Mouse (Mus musculus): ENCODE data around the gene Sipa1.
"Not testable (repeated sequence)": the region's sequence is repeated elsewhere in the genome, so short reads cannot be mapped to it uniquely, and the experiment has no call there.

Gene Sipa1

GRCm38 (mm10) chr19:5662981-5663913 lies at the start of gene Sipa1:
TSS of gene Sipa1 (minus strand) at chr19:5663707.
- DNase-seq (ENCODE audit: low spot score) = peak; percentile 36

DNA sequence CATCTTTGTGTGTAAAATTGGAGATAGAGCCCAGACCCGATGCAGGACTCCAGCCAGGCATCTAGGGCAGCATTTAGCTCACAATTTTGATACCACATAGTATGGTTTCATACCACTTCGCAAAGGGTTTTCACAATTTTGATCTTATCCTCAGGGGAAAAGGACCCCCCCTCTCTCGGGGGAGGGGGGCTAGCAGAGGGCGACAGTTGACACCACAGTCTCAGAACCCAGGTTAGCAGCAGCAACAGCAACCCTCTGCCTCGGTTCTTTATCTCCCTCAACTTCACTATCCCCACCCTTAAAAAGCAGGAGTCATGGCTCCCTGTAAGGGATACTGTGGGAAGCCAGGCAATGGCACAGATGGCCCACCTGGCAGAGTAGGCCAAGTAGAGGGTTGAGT lies 49.7 kb upstream of the Sipa1 start:
- no peak for DNase-seq (ENCODE audit: low spot score)

GRCm38 (mm10) chr19:5711907-5712460 lies 48.5 kb upstream of the Sipa1 start:
- no peak for DNase-seq (ENCODE audit: low spot score)

GRCm38 (mm10) chr19:5711218-5711617 lies 47.7 kb upstream of the Sipa1 start:
- no peak for DNase-seq (ENCODE audit: low spot score)

DNA sequence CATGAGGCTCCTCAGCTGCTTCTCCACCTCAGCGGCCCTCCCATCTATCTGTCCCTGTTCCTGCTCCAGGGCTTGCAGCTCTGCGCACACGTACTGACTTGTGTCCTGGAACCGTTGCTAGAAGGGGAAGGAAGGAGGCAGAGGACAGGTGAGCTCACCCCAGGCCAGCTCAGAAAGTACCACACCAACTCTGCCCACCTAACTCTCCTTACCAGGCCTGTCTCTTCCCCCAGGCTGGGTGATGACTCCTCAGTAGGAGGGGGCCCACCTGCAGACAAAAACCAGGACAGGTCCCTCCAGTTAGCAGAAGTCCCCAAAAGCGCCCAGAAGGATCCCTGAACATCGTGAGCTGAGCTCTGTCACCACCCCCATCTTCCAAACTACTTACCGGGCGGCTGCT lies 47.1 kb upstream of the Sipa1 start:
- DNase-seq (ENCODE audit: low spot score) = no peak

- no peak for DNase-seq (ENCODE audit: low spot score)
Observed at GRCm38 (mm10) chr19:5710068-5710467, 46.6 kb upstream of the Sipa1 start.

- DNase-seq (ENCODE audit: low spot score) = no peak
Observed at GRCm38 (mm10) chr19:5704801-5705571, 41.5 kb upstream of the Sipa1 start.

DNA sequence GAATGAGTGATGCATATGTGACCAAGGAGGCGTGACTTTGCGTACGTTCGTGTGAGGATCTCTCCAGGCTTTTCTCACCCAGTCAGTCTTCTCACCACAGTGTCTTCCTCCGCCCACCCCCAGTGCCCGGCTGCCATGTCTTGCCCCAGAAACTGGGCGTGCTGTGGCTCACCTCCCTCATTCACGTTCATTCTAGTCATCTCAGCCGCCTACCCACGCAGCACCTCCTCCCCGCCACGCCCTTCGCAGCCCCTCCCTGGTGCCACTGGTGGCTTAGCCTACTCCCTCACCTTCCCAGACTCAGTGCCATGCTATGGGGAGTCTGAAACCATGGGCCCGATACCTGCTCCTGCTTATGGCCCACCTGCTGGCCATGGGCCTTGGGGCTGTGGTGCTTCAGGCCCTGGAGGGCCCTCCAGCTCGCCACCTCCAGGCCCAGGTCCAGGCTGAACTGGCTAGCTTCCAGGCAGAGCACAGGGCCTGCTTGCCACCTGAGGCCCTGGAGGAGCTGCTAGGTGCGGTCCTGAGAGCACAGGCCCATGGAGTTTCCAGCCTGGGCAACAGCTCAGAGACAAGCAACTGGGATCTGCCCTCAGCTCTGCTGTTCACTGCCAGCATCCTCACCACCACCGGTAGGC lies 40.8 kb upstream of the Sipa1 start, which contains the start of gene Kcnk7:
TSS of gene Kcnk7 (plus strand) at position 205 of the 638 bp plus-strand sequence.
- DNase-seq (ENCODE audit: low spot score) = no peak

DNA sequence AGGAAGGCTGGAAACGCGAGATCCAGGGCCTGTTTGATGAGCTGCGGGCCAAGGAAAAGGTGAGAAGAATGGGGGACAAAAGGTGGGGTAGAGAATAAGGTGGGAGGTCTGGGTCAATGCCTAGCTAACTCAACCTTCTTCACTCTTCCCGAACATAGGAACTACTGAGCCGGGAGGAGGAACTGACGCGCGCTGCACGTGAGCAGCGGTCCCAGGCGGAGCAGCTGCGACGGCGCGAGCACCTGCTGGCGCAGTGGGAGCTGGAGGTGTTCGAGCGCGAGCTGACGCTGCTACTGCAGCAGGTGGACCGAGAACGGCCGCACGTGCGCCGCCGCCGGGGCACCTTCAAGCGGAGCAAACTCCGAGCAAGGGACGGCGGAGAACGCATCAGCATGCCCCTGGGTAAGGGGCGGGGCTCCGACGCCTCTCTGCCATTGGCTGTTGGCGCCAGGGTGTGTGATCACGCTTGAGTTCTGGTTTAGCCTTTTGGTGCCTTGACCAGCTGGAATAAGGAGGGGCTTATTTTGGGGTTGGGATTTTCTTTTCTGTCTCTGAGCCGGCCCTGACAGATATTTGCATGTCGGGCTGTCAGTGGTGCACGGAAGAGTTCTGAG lies 32.4 kb upstream of the Sipa1 start:
- no peak for DNase-seq (ENCODE audit: low spot score)

DNA sequence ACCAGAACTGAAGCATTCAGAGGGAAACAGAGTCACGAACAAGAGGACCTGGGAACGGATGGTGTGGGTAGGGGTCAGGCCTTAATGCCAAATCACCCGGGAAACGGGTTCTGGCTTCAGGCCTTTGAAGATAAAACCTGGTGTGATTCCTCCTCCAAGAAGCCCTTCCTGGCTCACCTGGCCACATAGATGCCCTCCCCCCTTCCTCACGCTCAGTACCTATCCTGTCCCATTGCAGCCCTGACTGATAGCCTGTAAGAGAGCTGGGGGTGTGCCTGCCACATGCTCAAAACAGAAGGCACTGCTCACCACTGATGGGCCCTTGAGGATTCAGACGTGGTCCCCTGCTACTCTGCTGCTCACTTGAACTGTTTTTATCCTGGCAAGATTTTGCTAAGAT lies 30.3 kb upstream of the Sipa1 start:
- DNase-seq (ENCODE audit: low spot score) = no peak

- no peak for DNase-seq (ENCODE audit: low spot score)
Observed at GRCm38 (mm10) chr19:5692913-5693396, 29.4 kb upstream of the Sipa1 start.

GRCm38 (mm10) chr19:5692086-5692912 lies 28.8 kb upstream of the Sipa1 start:
- no peak for DNase-seq (ENCODE audit: low spot score)

GRCm38 (mm10) chr19:5691601-5692000 lies 28.1 kb upstream of the Sipa1 start:
- DNase-seq (ENCODE audit: low spot score) = no peak

GRCm38 (mm10) chr19:5690343-5690735 lies 26.8 kb upstream of the Sipa1 start:
- DNase-seq (ENCODE audit: low spot score) = no peak

- peak; percentile 39 for DNase-seq (ENCODE audit: low spot score)
Observed at GRCm38 (mm10) chr19:5689565-5690342, 26.2 kb upstream of the Sipa1 start.

- DNase-seq (ENCODE audit: low spot score) = peak; percentile 17
Observed at GRCm38 (mm10) chr19:5689088-5689428, 25.6 kb upstream of the Sipa1 start.

DNA sequence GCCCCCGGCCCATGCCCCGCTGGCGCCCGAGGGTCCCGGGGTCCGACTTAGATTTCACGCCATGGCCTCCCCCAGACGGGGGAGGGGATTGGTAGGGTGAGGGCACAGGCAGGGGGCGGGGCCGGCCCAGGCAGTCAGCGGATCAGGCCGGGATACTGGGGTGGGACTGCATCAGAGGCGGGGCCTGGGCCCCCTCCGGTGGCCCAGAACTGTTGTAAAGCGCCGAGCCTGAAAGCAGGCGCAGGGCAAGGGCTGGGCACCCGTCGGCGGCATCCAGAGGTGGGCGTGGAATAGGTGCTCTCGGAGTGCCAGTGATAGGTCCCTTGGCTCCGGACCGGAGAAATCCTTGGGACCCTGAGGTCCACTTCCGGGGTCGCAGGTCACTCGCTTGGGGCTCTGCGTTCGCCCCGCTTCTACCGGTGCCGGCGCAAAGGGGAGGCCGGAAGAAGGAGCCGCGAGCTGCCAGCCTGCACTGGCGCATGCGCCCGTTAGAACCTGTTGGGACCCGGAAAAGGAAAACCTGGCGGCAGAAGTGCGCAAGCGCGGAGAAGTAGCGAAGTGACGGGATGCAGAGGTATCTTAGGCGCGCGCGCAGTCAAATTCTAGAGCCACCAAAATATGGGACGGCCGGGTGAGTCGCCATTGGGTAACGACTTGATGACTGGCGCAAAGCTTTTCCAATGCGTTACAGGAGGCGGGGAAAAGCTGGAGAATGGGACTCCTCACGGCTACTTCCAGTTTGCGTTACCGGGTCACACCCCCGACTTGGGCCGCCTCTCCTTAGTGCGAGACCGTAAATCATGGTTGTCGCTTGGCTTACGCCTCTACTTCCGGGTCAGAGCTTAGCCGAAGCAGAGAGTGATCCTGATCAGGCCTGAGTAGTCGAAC lies 24.9 kb upstream of the Sipa1 start, which contains the start of the genes Map3k11 and Pcnx3:
TSS of gene Map3k11 (plus strand) at position 543 of the 888 bp plus-strand sequence.
TSS of gene Pcnx3 (minus strand) at position 709 of the 888 bp plus-strand sequence.
- DNase-seq (ENCODE audit: low spot score) = peak; percentile 93

DNA sequence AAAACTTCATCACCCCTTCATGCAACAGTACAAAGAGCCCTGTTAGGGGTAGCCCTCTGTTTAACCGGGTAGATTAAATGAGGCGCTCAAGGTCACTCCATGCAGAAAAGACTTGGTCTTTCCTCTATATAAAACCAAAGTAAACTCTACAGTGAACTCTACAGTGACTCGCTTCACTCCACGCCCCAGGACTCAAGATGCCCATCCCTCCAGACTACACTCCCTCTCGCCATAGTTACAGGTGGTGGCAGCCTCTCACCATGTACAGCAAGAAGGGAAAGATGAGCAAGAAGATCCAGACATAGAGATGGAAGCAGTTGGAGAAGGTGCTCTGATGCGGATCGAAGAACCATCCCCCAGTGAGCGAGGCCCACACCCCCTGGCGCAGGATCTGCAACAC lies 24.2 kb upstream of the Sipa1 start:
- no peak for DNase-seq (ENCODE audit: low spot score)

GRCm38 (mm10) chr19:5686954-5687353 lies 23.4 kb upstream of the Sipa1 start:
- not testable (repeated sequence) for DNase-seq (ENCODE audit: low spot score)

Data from layer of hippocampus, adult 9-10 months (tissue).